Mouse (Mus musculus) mouse embryonic stem cell (cell line): ENCODE measurements around the gene Trappc3l.
"Not testable (repeated sequence)": the region's sequence is repeated elsewhere in the genome, so short reads cannot be mapped to it uniquely, and the experiment has no call there.

ENCODE experiments used
- in situ Hi-C, 2 experiments: fragments of 300-500 bp; cut with MboI; formaldehyde crosslinking; loops; 1 replicate in 1 of 2; 3 replicates in 1 of 2; pipeline ENCODE4 v1.14.3; 2019 to 2020; ENCODE audit warnings: low sequenced_read_pairs in 2 of 2, low pct_unique_long_range_greater_than_20kb in 1 of 2, mixed read lengths in 1 of 2; ENCODE audit not compliant: unreplicated experiment in 1 of 2

Trappc3l gene

DNA sequence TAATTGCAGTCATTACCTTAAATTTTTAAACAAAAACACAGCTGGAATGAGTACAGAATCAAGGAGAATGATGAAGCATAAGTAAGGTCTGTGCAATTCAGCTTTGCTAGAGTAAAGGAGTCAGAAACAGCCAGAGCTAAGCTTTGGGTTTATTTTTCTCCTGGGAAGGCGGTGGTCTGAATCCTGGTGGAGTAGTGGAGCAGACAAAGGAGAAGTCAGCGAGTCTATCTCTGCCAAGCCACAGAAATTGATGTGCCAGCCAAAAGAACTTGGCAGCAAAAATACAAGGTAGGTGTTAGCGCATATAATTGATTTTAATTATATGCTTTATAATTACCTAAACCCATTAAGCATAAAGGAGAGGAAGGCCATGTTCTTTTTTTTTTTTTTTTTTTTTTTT lies at the start of gene Trappc3l:
Trappc3l (plus strand) TSS at position 197 of the 400 bp plus-strand sequence.
- in situ Hi-C loops: loop anchor here in 1 of 2 experiments (10.0 kb wide), 1 partner anchor 287 kb away; no protein-coding TSS in a partner anchor

DNA sequence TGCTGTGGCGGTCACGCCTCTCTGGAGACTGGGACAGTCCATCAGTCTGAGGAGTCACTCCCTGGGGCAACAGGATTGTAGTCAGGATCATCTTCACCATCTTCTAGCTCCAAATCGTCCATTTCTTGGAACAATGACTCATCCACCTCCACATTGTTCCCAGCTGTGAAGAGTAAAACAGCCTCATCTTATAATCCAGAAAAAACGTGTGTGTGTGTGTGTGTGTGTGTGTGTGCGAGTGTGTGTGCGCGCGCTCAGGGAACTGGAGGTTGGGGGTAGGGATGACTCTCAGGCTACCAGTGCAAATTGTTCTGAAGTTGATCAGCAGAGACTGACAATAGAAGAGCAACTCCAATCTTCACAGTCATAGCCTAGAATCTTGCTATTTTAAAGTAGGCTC lies 40.7 kb upstream of the Trappc3l start:
- in situ Hi-C loops: not testable (repeated sequence)

DNA sequence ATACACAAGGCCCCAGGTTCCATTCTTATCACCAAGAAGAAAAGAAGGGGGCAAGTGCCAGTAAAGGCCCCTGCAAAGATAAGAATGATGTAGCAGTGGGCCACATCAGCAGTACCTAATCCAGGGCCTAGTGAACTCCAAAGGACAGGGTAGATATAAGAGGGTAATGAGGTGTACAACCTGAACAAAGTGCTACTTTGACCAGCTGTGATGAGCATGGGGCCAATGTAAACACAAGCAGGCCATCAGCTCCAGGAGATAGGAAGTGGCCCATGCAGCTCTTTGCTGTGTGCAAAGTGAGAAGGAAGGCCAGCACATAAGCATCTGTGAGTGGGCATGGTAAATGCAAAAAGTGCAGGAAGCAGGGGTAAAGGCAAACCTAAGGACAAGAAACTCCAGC lies 39.0 kb upstream of the Trappc3l start:
- in situ Hi-C loops: no loop called here

DNA sequence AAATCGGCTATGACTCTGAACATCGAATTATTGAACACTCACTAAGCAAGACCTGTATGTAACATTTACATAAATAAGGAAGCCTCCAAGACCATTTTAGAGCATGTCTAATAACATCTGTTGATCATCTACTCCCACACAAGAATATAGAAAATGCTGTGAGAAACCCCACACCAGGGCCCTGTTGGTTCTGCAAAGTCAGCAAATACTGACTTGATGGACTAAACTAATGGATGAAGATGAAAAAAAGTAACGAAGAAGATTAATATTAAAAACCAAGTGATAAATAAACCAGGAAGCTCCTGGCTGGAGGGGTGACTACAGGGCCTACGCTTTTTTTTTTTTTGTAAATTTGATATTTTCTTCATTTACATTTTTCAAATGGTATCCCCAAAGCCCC lies 24.8 kb upstream of the Trappc3l start:
- in situ Hi-C loops: loop anchor here in 1 of 2 experiments (10.0 kb wide), 1 partner anchor 302 kb away; no protein-coding TSS in a partner anchor

DNA sequence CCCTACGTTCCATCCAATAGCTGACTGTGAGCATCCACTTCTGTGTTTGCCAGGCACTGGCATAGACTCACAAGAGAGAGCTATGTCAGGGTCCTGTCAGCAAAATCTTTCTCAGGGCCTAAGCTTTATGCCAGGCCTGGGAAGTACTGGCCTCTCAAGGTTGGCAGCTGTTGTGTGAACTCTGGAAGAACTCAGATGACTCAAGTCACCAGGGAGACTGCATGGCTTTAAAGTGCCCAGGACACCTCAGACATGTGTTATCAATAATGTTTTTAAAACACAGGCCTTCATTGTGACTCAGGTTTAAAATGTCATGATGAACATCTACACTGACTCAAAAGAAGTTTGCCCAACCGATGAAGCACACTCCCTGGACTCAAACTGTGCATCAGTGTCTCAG lies 24.2 kb upstream of the Trappc3l start:
- in situ Hi-C loops: loop anchor here in 1 of 2 experiments (10.0 kb wide), 1 partner anchor 302 kb away; no protein-coding TSS in a partner anchor

DNA sequence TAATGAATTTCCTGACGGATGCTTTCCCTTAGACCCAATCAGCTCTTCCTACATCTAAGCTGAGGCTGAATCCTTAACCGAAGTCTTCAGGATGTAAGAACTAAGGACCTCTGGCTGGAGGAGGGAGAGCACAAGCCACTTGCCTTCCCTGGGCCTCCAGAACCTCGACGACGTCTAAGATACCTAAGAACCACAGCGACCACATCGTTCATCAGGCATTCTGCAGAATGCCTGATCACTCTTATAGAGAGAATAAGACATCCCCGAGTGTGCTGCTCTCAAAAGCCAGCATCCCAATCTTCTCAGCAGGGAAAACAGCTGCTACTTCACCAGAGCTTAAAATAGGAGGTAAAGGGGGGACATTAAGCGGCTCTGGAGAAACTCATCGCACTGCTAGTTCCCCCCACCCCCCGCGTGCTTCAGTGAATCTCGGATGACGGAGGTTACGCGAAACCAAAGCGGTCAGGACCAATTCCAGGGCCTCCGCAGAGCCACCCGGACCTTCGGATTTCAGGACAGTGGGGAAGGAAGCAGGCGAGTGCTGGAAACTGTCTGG lies 18.6 kb upstream of the Trappc3l start:
- in situ Hi-C loops: loop anchor here in 1 of 2 experiments (10.0 kb wide), 1 partner anchor 296 kb away; no protein-coding TSS in a partner anchor

DNA sequence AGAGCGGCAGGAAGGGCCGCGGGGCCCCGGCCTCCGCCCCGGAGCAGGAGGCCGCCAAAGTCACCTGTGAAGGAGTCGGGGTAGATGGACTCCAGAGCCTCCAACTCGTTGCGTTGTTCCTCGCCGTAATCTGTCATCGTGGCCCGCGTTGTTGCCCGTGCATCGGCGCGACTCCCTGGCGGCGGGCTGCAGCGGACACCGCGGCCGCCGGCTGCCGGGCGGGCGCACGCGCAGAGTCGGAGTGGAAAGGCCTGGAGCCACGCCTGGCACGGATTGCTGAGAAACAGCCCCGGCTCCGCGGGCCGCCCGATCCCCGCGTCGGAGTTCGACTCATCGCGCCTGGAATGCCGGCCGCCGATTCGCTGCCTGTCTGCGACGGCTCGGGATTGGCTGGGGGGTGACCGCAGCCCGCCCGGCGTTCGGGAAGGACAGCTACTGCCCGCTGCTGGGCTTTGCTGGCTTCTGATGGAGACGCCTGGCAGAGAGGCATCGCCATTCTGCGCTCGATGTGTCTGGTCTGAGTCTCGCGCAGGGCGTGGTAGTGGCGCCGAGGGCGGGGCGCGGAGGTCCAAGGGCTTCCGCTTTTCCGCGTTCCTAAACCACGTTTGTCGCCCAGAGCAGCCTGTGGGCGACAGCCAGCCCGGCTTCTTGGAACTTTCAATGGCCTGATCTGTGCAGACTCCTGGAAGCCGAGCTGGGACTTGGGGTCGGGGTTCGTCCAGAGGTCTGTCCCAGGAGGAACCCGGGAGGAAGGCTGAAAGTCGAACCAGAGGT lies 17.9 kb upstream of the Trappc3l start, which contains the start of gene Rwdd1:
Rwdd1 (minus strand) TSS at position 323 of the 774 bp plus-strand sequence.
- in situ Hi-C loops: loop anchor here in 1 of 2 experiments (10.0 kb wide), 1 partner anchor 295 kb away; no protein-coding TSS in a partner anchor

DNA sequence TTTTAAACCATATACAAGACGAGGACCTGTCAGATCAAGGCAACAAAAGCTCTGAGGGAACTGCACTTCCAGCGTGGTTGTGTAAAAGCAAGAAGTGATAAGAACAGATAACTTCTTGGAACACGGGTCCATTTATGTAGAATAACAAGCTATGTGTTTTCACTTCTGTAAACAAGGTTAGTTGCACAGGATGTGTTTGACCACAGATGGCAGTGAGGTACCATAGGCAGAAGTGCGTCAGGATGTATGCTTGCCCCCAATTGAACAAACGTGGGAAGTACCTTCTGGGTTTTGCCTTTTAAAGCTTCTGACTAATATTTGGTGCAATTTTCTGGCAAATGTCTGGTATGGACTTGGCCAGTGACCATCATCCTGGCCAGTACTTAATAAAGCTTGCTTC lies 7.1 kb upstream of the Trappc3l start:
- in situ Hi-C loops: loop anchor here in 1 of 2 experiments (10.0 kb wide), 1 partner anchor 294 kb away; no protein-coding TSS in a partner anchor

DNA sequence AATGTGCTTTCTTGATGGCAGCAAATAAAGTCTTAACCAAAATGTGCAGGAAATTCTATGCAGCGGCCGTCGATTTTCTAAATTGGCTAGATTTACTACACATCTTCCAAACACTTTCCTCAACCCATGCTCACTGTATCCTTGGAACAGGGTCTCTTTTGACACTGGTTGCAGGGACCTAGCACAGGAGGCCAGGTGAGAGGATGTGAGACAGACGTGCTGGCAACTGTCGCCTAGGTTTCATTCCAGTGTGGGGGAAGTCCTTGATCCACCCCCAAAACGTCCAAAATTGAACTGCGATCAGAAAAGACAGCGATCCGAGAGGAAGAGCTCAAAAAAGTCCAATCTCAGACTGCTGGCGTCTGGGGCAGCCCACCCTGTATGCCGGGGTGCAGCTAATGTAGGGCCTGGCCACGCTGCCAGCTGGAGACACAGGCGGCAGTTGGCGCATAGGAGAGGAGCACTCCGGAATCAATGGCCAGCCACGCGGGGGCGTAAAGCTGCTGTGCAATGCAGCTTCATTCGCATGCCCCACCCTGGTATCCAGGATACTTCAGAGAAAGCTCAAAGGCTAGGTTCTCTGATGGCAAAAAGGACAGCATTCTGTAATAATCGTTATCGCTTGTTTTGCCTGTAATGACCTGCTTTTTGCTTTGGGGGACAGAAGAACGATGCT lies 3.6 kb upstream of the Trappc3l start:
- in situ Hi-C loops: loop anchor here in 1 of 2 experiments (10.0 kb wide), 1 partner anchor 291 kb away; no protein-coding TSS in a partner anchor

DNA sequence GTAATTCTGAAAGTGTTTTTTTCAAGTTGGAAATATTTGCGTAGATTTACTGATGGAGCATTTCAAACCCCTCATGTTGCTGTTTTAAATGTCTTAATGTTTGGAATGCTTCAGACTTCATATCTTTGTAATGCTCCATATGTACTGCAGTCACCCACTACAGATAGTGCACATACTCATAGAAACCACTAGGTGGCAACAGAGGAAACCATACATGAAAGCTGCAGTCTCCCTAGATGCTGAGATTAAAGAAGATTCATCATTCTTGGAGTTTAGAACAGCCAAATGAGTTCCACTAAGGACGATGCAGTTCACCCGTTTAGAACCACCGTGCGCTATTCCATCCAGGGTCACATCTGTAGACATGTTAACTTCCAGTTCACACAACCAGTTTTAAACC lies 810 bp upstream of the Trappc3l start:
- in situ Hi-C loops: loop anchor here in 1 of 2 experiments (10.0 kb wide), 1 partner anchor 288 kb away; no protein-coding TSS in a partner anchor

DNA sequence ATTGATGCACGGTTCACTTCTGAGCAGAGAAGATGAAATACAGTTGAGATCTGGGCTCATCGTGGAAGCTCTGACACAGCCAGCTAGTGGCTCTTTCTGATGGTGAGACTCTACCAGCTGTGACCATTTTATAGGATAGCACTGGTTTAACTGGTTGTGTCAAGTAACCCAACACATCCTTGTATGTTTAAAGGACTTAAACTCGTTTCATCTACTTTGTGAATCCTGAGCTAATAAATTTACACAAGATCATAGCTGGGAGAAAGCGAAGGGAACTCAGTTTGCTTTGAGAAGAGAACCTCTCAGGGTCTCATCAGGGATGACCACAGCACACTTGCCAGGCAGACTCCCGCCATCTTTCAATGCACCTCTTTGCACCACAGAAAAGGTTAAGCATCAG lies 6.8 kb downstream of the Trappc3l start, which contains the start of gene Calhm4:
Calhm4 (minus strand) TSS at position 101 of the 400 bp plus-strand sequence.
- in situ Hi-C loops: no loop called here

DNA sequence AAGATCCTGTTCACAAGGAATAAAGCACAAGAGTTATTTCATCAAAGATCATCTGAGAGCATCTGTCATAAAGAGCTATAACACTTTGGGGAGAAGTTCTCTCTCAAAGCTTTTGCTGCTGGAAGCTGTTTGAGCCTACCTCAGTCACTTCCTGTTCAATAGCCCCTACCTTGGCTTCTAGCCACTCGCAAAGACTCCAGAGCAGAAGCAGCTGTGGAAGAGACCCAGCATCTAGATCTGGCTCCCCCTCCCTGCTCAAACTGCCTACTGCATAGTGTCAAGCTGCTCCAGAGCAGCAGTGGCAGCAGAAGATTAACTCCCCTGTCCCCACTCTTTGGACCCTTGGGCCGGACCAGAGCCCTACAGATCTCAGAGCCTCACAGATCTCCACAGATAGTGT lies 16.6 kb downstream of the Trappc3l start:
- in situ Hi-C loops: no loop called here

DNA sequence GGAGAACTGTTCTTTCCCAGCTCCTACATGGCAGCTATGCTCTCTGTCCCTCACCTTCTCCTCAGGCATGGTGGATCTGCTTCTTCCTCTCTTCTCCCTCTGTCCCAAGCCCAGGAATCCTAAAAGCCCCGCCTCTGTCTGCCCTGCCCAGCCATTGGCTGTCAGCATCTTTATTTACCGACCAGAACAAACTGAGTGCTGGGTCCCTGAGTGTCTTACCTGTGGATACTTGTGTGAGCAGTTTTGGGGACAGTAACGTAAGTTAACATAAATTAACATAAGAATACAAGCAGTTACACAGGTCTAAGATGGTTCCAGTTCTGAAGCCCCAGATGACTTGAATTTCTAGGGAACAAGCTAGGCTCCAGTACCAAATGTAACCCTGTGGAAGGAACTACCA lies 29.2 kb downstream of the Trappc3l start:
- in situ Hi-C loops: no loop called here

DNA sequence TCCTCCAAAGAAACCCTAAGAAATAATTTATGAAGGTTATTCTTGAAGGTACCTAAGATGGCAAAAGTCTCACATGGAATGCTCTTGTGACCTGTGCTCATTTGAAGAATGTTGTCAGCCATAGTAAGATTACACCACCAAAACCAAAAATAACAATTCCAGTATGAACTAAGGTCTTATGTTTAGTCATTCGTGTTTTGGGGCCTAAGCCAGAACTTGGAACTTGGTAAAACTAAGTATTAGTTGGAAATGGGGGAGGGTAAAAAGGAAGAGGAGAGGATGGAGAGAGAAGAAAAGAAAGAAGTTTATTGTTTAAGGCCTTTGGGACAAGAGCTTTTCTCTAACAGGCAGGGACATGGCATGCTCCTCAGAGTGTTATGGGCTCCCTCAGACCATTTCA lies 32.2 kb downstream of the Trappc3l start:
- in situ Hi-C loops: no loop called here

DNA sequence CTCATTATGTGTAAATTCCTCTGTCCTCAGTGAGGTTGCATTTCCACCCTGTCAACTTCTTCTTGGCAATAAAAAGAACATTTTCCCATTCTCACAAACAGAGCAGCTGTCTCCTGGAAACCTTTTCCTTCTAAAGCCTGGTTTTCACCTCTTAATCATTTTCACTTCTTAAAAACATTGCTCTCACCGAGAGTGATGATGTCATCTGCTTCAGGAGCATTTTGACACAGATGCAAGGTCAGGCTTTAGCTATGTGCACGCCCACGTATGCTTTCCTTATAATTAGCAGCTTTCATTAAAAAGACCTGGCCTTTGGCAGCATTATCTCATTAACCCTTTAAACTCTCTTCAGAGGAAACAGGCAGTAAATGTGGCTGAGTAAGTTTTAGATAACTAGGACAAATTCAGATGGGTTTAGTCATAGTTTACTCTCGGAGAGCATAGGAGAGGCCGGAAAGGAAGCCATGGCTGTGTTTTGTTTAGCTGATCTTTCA lies 33.6 kb downstream of the Trappc3l start:
- in situ Hi-C loops: no loop called here

DNA sequence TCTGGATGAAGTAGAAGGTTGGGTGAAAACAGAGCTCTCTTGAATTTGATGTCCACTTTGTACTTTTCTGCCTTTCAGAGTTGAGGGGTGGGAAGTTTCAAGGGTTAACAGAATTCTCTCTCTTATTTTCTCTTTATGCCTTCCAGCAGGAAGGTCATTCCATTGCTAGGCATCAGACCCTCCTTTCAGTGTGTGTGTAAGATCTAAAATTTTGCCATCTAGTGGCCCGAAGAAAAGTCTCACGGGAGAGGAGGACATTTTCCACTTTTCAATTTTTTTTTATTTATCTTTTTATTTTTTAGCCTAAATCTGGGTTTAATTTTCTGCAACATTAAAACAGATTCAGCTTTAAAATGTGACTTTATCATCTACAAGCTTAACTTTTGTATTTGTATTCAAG lies 34.3 kb downstream of the Trappc3l start:
- in situ Hi-C loops: no loop called here

DNA sequence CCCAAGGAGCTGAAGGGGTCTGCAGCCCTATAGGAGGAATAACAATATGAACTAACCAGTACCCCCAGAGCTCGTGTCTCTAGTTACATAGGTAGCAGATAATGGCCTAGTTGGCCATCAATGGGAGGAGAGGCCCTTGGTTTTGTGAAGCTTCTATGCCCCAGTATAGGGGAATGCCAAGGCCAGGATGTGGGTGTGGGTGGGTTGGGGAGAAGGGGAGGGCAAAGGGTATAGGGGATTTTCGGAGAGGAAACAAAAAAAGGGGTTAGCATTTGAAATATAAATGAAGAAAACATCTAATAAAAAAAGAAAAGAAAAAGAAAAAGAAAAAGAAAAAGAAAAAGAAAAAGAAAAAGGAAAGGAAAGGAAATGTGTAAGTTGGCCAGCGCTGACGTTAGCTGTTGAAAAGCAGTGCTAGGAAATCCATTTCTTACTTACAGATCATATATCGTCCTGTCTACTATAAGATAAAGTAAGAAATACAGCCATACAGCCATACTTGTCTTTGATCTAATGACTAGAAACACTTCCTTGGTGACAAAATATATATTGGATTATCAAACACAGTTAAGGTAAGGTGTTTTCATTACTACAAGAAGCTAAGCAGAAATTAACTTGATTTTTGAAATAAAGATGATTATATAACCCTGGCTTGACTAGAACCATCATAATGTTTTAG lies 37.3 kb downstream of the Trappc3l start:
- in situ Hi-C loops: no loop called here

DNA sequence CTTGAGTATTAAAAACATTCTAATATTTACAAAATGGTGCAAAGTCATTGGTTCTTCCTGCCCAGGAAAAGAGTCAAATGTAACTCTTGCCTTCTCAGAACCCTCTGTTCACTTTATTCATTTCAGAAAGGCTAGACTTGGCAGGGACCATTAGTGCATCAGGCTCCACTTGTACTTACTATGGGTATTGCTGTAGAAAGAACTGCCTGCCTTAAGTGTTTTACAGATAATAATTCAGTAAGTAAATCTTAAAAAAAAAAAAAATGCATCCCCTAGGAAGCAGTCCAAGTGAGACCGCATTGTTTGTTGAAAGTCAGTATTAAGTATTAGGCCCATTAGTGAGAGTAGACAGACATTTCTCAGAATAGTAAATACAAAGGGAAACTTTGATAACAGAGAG lies 49.1 kb downstream of the Trappc3l start:
- in situ Hi-C loops: no loop called here
